Mouse (Mus musculus) 3T3-L1 (cell line): Measurements from ENCODE around the gene Lbr.

Experiments
- DNase-seq: peaks from one replicate; pipeline ENCODE4 v3.0.0-alpha.2; 2015; ENCODE audit warnings: low read depth, low spot score

The Lbr gene

DNA sequence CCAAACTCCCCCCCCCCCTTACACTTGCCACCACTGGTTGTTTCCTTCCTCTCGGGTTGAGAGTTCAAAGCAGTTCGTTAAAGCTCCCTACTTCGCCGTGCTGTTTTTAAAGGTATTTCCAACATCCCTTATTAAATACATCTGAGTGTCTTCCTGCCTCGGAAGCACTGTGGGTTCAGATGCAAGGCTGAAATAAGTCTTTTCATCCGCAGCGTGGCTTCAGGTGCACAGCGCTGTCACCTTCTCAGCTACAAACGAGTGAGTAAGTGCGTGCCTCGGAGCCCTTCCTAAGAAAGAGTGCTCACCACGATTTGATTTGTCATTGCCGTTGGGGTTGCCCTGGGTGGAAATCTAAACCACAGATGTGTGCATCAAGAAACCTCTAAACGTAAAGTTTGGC, at the start of gene Lbr:
TSS of gene Lbr (minus strand) at position 266 of the 400 bp plus-strand sequence.
- DNase-seq, result peak; percentile 29

DNA sequence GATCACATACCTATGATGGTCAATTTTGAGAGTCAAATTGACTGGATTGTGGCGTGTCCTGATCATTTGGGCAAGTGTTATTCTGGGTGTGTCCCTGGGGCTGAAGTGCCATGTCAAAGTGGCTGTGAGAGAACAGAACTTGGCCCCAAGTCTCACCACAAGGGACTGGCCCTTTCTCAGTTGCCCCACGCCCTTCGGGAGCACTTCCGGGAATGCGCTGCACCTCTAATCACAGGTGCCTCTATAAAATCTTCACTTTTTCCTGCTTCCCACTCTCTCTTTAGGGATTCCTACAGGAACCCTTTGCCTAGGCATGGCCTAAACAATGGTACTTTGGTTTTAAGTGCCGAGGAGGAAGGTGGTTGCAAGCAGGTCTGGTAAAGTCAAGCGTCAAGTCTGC, 46.8 kb upstream of the Lbr start:
- DNase-seq, result no peak

- peak; percentile 86 for DNase-seq
Observed at GRCm38 (mm10) chr1:181888801-181889200, 46.0 kb upstream of the Lbr start.

DNA sequence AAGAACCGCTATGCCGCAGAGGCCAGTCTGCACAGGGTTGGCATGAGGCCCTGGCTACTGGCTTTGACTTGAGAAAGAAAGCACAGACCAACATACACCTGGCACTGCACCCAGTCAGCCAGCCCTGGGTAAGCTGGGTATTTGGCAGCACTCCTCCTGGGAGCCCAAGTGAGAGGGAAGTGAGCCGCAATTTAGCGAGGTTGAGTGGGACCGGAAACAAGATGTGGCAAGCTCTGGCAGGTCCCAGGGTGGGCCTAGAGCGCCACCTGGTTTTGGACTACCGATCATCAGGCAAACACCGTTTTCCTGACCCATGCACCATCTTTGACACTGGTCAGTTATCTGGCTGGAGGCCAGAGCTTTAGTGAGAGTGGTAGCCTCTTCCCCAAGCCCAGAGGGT, 38.7 kb upstream of the Lbr start:
- peak; percentile 26 for DNase-seq

GRCm38 (mm10) chr1:181880752-181881325, 38.0 kb upstream of the Lbr start:
- no peak for DNase-seq

GRCm38 (mm10) chr1:181878436-181878835, 35.6 kb upstream of the Lbr start:
- no peak for DNase-seq

GRCm38 (mm10) chr1:181877088-181877487, 34.2 kb upstream of the Lbr start:
- DNase-seq, result no peak

DNA sequence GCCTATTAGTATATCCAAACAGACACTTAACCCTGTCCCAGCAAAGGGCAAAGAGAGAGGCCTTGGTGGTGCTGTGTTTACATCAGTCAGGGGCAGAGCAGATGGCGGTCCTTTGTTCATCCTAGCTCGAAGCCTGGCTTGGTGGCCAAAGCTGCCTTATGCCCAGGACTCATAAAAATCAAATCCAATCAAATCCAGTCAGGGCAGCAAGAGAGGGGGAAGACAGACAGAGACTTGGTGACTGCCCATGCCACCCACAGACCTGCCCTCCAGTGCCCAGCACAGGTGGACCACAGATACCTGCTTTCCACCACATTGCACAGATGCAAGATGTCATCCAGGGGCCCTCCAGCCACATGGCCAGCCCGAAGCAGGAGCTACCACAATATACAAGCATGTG, 33.8 kb upstream of the Lbr start:
- DNase-seq, result no peak

DNA sequence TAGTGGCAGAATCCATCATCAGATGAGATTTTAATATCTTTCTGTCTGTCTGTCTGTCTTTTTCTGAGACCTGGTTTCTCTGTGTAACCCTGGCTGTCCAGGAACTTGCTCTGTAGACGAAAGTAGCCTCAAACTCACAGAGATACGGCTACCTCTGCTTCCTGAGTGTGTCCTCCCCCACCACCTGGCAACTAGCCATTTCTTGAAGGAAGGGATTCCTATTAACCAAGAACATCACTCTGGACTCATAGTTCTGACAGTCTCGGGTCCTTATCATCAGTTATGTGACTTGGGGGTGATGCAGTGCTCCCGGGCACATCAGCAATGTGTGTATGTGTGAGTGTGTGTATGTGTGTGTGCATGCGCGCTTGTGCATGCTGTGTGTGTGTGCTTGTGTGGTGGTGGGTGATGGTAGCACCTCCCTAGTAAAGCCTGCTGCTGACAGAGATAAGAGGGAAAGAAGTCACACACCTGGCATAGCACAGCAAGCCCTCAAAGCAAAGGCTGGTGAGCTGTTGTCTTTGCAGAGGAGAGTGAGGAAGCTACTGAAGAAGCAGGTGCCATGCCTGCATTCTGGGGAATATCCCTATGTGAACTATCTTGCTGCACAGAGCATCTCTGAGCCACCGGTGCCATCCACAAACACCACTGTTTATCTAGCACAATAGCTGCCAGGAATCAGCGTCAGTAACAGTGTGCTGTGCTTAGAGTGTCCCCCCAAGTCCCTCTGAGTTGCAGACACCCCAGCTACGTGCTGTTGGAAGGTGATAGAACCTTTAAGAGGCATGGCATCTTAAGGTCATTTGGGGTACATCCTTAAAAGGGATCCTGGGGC, 30.5 kb upstream of the Lbr start:
- DNase-seq, result no peak

DNA sequence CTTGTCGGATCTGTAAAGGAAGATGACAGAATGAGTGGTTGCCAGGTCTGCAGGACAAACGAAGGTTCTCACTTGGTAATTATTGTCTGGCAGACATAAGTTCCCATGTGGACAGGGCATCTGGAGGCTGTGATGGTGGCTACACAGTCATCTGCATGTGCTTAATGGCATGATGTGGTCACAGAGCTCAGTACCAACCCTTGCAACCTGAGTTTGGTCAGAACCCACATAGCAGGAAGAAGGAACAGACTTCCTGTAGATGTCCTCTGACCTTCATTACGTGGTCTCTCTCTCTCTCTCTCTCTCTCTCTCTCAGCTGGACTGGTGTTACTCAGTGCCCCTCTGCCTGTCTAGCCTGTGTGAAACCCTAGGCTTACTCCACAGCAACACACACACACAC, 29.8 kb upstream of the Lbr start:
- DNase-seq, result no peak

- DNase-seq, result peak; percentile 31
Observed at GRCm38 (mm10) chr1:181866429-181867280, 23.8 kb upstream of the Lbr start.

- DNase-seq, result no peak
Observed at GRCm38 (mm10) chr1:181865863-181866216, 23.0 kb upstream of the Lbr start.

DNA sequence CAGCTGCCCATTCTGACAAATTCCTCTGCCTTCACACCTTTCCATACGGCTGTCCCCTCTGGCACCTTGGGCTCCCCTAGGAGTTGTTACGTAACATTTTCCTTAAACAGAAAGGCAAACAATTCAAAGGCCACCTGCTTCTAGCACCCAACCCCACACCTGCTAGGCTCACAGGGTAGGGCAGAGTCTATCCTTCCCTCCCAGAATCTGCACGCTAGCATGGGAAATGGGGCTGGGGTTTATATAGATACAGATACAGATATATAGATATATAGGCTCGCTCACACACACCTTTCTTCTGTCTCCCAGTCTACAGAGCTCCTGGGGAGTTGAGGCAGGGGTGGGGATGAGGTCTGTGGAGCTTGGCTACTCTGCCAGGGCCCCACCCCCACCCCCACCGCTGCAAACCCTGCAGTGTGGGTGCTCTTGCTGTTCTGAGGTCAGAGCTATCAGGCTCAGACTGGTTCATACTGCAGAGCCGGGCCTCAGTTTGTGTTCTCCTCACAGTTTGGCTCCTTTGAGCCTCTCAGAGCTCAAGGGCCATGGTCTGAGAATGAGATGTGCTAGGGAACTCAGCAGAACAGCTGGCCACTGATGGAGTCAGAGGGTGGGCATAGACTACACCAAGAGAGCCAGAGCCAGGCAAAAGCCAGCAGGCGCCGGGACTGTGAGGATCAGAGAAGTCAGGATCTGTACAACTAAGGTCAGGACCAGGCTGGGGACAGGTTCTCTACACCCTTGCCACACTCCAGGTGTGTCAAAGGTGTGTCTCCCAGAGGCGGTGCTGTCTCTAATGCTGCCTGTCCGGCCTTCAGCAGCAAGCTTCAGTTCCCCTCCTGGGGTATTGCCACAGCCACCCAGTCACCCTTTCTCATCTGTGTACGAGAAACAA, 22.4 kb upstream of the Lbr start:
- no peak for DNase-seq

GRCm38 (mm10) chr1:181863431-181863830, 20.6 kb upstream of the Lbr start:
- DNase-seq, result no peak

- DNase-seq, result no peak
Observed at GRCm38 (mm10) chr1:181862676-181863374, 20.0 kb upstream of the Lbr start.

DNA sequence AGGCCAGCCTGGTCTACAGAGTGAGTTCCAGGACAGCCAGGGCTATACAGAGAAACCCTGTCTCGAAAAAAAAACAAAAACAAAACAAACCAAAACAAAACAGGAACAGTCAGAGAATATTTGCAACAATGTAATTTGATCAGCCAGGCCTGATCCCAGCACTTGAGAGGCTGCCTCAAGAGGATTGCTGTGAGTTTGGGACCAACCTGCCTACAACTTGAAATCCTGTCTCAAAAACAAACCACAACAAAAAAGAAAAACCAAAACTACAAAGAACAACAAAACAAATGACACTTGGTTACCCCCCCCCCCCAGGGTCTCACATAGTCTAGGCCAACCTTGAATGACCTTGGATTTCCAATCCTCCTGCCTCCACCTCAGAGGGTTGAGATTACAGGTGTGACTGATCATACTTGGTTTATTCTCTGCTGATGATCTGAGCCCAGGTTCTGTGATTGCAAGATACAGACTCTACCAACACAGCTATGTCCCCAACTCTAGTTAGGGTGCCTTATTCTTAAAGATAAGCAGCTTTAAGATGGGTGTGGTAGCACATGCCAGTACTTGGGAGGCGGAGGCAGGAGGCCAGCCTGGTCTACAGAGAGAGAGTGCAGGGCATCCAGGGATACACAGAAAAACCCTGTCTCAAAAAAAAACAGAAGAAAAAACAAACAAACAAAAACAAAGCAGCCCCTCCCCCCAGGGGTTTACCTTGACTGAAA, 18.5 kb upstream of the Lbr start:
- no peak for DNase-seq

DNA sequence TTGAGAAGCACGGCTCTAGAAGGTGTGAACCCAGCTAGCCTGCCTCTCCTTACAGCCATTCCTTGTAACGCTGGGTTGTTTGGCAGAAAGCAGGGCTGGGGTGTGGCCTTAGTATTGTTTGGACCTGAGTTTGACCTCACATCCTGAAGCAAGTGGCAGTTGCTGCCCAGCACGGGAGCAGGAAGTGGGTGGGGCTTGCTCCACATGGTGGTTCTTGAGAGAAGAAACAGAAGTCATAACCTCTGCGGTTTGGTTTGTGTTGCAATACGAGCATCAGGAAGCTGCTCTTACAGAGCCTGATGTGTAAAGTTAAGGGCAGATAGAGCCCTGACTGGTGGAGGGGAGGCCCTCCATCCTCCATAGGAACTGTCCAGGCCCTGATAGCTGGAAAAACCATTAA, 17.8 kb upstream of the Lbr start:
- DNase-seq, result peak; percentile 97

DNA sequence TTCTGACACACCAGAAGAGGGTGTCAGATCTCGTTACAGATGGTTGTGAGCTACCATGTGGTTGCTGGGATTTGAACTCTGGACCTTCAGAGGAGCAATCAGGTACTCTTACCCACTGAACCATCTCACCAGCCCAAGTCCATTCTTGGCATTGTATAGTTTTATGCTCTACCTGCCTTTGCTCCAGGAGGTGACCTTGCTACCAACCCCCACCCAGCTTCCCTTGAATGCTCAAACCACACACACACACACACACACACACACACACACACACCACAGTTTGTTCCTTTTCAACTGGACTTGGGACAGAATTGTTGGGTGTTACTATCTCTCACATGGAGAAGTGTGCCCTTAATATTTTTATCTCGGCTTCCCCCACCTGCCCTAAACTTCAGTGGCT, 13.5 kb upstream of the Lbr start:
- DNase-seq, result no peak

- DNase-seq, result no peak
Observed at GRCm38 (mm10) chr1:181854829-181855228, 12.0 kb upstream of the Lbr start.

DNA sequence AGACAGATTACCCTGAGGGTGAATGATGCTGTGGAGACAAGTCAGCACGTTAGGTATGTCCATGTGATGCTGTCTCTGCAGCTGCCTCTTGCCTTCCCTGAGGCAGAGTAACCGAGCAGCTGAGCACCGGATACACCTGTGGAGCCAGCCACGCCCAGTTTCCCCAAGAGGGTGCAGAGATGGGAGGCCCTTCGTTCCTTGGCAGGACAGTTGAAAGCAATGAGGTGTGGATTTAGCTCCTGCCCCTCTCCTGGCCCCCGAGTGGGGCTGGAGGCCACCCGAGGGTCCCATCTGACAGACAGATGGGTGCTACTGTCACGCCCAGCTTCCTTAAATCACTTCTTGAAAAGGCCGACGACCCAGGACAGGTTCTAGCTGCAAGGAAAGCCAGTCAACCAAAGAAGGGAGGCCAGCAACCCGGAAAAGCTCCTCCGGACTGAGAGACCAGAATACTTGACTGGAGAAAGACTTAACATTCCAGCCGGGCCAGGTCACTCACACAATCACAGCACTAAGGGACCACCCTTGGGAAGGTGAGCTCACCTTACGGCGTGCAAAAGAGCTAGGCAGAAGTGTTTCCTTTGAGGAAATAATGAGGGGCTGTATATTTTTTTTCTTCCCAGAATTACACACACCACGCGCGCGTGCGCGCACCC, 10.4 kb upstream of the Lbr start:
- DNase-seq, result no peak
